Mouse (Mus musculus) granulocyte monocyte progenitor cell, adult 5-6 weeks (primary cell): Measurements from ENCODE around the gene Nuak1. TPM values are rescaled to one million over a fixed set of nuclear protein-coding genes. Genes with fewer than 3 reads are reported as not detected.
A peak's percentile ranks its signal among the peaks of the same experiment; 100 is the strongest.
"Not testable (repeated sequence)": the region's sequence is repeated elsewhere in the genome, so short reads cannot be mapped to it uniquely, and the experiment has no call there.

Experiments
- ATAC-seq: replicated peaks from 2 replicates; pipeline ENCODE4 v1.8.0; 2016; ENCODE audit warnings: mild to moderate bottlenecking, moderate TSS enrichment, inconsistent platforms; ENCODE audit not compliant: poor library complexity, severe bottlenecking
- total RNA-seq, 2 experiments: library from RNA; stranded (forward) in 1 of 2; stranded (reverse) in 1 of 2; fragments of 200-712, 200-1000 nt in 1 of 2; fragments of >200 nt in 1 of 2; fragmentation: Nextera tagmentation in 1 of 2; gene quantifications; 2 replicates each; pipeline ENCODE4 v1.2.3; 2014 to 2017

Gene Nuak1
- total RNA-seq (2014; fragmentation: Nextera tagmentation) (0.53 TPM in 1 of 2 replicates, not detected in the other), total RNA-seq (2017) (under 0.01 and 0.13 TPM in 2 replicates)

DNA sequence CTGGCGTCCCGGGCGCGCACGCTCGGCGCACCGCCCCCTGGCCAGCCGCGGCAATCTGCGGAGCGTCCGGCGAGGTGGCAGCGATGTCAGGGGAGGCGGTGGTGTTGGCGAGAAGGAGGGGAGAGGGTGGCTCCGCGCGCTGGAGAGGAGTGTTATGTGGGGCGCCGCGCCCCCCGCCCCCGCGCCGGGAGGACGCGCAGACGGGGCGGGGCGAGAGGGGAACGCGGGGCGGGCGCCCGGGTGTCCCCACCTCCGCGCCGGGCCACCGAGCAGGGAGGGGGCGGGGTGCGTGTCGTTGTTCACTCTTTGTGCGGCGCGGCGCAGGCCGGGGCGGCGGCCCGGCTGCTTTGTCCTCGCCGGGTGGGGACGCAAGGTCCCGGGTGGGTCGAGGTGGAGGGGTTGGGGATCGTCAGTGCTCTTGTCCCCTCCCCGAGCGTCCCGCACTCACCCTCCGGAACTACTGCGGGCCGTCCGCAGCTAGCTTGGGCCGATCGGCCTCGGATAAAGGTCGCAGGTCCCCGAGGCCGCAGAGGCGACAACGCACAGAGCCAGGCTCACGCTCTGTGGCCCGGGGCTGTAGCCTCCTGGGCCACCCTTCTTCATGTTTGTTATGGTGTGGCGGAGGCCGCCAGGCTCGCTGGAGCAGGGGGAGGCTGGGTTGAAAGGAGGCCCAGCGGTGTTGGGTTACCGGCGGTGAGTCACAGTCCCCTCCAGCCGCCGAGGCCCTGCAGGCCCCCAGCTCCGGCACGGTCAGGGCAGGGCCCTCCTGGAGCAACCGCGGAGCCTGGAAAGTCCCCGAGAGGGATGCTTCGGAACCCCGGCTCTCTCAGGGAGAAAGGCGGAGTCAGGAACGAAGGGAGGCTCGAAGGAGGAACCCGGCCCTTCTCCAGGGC is at the start of gene Nuak1:
Nuak1 (minus strand) TSS at position 57 of the 893 bp plus-strand sequence.
- peak; percentile 58 for ATAC-seq

DNA sequence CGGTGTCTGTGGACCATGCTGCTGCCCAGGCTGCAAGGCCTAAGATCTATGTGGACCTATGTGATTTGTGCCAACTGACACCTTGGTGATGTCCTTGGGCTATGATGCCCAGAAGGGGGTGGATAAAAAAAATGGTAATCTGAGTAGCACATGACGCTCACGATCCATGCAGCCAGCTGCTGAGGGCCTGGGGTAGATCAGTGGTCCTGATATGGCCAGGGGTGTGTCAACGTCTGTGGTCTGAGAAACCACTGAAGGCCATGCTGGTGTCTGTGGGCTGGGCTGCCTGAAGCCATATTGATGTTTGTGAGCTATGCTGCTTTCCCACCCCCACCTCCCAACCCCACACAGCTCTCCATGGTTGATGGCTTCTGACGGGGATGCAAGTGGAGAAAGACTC is 49.7 kb upstream of the Nuak1 start:
- peak; percentile 64 for ATAC-seq

DNA sequence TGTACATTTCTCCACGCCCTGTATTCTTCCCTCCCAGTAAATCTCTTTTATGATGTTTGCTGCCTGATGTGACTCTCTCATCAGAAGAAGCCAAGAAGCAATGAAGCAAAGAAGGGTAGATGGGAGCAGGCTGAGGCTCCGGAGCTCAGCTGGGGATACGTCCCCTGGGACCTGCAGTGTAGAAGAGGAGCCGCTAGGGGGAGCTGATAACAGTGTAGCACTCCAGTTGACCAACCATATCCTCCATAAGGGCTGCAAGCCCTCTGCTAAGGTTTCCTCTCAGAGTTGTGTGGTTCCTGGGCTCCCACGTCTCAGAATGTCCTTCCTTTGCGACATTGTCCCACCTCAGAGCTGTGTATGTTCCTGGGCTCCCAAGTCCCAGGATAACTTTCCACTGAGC is 47.9 kb upstream of the Nuak1 start:
- ATAC-seq, result peak; percentile 82

DNA sequence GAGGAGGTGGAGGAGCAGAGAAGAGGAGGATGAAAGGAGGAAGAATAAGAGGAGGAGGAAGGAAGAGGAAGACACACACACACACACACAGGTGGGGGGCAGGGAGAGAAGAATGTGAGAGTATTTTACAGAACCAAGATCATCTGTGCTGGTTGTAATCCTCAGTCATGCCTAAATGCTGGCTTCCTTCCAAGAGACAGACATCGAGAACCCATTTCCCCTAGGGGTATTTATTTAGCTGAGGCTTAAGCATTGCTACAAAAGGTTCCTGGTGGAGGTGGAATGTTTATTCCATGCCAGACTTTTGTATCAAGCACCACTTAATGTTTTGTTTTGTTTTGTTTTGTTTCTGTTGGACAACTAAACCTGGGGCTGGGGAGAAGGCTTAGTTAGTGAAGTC is 44.3 kb upstream of the Nuak1 start:
- ATAC-seq, result peak; percentile 28; the same call in 1 of the 2 replicates

DNA sequence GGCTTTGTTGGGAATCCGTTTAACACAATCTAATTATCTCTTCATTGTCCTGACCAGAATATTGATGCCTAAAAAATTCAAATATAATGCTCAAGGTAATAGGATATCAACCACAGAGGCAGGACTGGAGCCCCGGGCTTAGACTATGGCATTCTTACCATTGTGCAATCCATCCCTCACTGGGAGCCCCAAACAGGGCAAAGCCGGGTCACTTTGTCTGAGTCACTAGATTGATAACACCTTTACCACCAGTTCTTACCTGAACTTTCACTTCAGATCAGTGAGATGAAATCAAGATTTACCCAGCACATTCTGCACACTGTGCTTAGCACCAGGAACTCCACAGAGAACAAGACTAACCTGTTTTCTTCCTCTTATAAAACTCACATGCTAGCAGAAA is 43.2 kb upstream of the Nuak1 start:
- ATAC-seq, result no peak

DNA sequence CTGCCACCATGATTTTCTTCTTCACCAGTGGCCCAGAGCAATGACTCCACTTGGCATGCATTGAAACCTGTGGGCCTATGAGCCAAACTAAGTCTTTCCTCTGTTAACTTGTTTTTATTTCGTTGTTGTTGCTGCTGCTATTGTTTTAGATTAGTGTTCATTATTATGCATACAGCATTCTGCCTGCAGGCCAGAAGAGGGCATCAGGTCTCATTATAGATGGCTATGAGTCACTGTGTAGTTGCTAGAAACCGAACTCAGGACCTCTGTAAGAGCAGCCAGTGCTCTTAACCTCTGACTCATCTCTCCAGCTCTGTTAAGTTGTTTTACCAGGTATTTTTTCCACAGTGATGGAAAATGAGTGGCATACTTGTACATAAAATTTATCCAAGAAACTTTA is 42.7 kb upstream of the Nuak1 start:
- ATAC-seq, result no peak

DNA sequence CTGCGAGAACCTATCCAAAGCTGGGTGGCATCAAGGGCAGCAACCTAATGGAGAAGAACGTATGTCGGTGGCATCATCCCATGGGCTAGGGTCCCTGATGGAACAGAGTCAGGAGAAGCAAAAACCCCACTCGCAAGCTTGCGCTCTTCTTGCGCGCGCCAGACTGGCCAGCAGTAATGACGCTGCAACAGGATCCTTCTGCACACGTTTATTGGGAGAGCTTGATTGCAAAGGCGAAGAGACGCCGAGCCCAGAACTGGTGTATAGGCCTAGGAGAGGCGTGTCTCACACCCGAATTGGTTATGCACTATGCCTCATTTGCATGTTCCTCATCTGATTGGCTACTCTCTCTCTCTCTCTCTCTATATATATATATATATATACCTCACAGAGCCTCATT is 42.0 kb upstream of the Nuak1 start:
- ATAC-seq, result not testable (repeated sequence)

DNA sequence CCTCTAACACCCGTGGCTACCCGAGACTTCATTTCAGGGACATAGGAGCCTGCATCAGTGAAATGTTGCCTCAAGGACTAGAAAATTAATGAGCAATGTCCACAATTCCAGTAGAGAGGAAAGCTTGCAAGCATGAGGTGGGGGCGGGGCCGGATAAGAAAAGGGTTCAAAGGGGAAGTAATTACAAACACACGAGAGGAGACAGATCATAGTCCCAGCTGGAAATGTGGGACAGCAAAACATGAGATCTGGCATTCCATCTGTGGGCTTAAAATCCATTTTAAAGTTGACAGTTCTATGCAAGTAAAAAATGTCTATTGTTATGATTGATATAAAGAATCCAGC is 40.9 kb upstream of the Nuak1 start:
- ATAC-seq, result peak; percentile 31; the same call in 1 of the 2 replicates

DNA sequence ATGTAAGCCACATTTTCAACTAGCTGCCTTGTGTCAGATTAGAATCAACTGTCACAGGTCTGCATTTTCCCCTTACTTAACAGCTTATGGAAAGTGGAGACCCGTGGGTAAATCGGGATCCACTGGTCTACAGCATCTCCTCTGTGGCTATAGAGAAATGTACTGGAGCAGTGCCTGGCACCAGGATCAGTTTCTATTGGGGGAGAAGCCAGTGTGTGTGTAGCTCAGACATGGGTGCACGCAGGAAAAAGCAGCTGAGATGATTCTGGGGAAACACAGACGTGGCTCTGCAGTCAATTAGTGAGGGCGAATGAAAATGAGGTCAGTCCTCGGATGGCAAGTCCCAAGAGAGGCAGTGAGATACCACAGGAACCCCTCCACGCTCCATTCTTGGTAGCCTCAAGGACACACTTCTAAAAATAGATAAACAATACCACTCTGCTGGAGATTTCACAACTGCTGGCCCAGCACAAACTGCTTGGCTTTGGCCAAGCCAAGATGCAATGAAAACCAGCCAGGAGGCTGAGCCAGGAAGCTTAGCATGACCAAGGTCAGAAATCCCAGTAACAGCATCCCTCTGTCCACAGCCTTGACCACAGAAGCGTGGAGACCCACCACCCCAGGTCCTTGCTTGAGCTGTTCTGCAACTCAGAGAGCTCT is 40.4 kb upstream of the Nuak1 start:
- peak; percentile 56 for ATAC-seq

DNA sequence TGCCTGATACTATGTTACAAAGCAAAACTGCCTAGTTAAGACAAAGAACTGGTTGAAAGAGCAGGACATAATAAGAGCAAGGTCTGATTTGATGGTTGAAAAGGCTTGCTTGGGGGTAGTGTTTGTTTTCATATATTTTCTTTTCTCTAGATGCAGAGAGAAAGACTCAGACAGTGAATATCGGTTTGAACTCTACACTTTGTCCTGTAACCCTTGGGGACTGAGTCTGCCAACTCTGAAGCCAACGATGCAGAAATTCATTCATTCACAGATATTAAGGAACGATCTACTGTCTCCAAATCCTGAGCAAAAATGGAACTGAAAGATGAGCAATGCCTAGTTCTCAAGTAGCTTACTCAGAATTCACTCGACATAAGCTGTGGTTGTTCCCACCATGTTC is 39.7 kb upstream of the Nuak1 start:
- ATAC-seq, result no peak

DNA sequence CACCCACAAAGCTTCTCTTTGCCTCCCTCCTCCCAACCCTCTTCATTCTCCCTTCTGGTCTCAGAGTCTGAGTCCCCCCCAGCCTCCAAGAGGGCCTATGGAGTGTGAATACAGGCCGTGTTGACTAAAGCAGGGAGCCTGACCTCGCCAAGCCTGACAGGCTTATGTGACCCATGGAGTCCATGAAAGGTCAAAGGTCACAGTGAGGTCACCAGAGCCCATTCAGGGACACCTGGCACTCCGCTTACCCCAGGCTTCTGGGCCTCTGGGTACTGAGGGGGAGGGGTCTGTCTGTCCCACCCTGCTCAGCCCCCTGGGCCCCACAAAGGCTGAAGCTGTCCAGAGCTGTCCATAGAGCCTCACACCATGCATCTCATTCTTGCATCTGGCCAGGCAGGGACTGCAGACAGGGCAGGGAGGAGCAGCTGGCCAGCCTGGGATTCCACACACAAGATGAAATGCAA is 37.2 kb upstream of the Nuak1 start:
- no peak for ATAC-seq

DNA sequence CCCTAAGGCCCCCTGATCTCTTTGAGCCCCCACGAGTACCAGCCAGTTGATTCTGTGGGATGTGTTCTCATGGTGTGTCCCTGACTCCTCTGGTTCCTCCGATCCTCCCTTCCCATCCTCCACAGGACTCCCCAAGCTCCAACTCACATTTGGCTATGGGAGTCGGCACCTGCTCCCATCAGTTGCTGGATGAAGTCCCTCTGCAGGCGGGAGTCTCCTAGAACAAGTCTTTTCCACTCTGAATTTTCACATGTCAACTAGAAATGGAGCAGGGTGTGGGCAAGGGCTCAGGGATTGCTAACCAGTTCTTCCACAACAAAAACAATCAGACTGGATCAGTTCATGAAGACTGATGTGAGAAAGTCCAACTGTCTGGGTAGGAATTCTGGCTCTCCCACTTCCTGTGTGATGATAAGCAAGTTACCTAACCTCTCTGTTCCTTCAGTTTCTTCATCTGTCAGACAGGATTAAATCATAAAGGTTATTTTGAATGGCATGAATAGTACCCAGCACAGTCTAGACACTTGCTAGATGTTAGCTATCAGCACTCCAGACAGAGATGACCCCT is 36.7 kb upstream of the Nuak1 start:
- ATAC-seq, result no peak

DNA sequence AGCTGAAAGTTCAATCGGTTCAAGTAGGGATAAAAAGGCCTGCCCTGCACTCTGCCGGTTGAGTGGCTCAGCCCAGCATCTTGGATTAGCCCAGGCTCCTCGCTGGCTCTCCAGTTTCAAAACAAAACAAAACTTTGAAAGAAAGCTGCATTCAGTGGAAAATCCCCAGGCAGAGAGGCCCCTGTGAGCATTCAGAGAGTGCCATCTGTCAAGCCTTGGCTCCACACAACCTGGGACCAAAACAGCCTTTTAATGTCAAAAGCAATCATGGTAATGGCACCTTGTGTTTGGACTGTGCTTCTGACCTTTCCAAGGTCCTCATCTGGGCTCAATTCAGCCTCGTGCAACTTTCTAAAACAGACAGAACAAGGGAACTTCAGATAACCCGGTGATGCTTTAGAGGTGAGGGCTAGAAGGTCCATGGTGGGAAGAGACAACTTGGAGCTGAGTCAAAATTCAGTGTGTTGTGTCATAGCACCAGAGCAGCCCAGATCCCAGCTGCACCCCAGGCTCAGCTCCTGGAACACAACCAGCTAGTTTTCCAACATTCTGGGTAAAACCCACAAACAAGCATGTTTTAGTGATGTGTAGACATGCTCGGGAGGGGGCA is 27.3 kb upstream of the Nuak1 start:
- ATAC-seq, result no peak

DNA sequence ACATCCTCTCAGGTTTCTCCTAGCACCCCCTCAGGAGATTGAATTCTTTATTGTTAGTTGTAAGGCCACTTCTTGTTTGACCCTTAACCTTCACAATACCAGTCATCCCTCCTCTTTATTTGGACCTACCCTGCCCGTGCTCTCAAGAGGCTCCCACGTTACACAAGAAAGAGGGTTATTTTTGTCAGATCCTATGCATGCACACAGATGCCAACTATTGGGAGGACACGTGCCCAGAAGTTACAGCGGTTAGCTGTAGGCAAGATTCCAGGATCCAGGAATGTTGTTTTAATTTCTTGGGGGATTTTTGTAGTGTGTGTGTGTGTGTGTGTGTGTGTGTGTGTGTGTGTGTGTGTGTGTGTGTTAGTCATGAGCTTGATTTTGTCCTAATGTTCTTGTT is 25.1 kb upstream of the Nuak1 start:
- no peak for ATAC-seq

DNA sequence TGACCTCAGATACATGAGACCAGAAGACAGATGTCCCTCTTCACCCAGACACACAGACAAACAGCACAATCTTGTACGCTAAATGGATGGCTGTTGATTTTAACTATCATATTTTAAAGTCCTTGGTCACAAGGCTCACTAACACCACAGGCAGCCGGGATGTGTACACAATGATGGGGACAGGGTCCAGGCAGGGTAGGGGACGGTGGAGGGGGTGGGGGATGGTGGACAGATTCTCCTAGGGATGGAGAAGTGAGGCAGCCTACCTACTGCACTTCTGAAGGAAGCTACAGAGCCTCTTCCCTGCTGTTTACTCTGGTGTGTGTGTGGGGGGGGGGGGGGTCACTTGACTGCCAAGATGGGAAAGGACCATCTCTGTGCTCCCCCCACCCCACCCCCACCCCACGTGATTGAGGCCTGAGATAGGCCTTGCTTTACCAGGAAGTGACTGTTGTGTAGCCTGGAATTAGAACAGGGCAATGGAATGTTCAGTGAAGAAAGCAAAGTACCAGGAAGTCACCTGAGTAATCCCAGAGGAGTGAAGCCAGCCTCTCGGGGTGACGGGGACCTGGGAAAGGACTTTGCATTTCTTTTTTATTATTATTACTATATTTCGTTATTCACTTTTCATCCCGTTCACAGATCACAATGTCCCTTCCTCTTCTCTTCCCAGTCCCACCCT is 20.2 kb upstream of the Nuak1 start:
- ATAC-seq, result no peak

DNA sequence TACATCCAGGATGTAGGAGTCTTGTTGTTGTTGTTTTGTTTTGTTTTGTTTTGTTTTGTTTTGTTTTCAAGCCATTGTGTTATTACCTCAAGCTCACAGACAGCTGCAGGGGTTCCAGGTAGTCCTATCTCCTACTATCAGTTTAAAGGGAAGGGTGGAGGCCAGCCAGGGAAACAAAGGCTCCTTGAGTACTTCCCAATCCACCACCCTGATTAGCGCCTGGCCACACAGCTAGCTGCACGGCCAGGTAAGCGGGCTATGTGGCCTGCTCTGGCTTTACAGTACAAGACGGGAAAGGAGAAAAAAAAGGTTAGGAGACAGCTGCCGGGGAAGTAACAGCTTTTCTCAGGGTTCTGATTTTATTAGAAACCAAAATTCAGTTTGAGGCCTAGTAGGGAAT is 17.7 kb upstream of the Nuak1 start:
- no peak for ATAC-seq

DNA sequence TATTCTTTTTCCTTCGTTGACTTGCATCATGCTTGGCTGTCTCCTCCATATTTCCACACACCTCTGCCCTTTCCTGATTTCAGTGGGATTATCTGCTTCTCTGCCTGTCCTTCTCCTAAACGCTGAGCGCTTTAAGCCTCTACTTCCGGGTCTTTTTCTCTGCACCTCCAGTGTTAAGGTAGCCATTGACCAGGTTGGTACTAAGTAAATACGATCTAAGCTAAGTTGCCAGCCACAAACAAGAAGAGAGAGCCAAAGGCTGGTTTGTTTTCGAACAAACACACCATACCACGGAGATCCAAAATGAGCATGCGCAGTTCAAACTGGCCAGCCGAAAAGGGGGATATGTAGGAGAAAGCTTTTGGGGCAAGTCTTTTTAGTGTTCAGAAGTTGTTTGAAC is 17.1 kb upstream of the Nuak1 start:
- no peak for ATAC-seq

DNA sequence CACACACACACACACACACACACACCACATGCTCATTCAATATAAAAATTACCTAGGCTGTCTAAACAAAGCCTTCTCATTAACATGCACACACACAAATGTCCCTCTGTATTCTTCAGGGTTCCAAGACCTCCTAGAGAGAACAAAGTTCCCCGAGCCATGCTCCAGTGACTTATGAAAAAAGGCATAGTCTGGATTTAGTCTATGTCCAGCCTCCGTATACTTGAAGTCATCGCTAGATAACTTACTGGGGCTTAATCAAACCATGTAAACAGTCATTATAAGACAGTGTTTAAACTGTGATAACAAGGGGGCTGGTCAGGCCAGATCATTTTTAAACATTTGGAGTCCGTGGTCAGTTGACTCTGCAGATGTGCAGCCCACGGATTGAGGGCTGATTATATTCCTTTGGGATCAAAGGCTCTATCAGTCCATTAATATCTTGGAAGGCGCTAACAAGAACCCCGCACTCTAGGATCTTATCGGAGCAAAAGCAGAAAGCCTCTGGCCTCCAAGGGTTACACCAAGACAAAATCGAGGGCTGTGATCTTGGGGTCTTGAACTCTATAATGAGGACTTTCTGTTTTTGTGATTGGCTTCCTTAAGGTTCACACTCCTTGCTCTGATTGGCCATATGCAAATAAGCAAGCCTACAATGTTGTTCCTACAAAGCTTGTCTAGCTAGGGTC is 16.4 kb upstream of the Nuak1 start:
- no peak for ATAC-seq

DNA sequence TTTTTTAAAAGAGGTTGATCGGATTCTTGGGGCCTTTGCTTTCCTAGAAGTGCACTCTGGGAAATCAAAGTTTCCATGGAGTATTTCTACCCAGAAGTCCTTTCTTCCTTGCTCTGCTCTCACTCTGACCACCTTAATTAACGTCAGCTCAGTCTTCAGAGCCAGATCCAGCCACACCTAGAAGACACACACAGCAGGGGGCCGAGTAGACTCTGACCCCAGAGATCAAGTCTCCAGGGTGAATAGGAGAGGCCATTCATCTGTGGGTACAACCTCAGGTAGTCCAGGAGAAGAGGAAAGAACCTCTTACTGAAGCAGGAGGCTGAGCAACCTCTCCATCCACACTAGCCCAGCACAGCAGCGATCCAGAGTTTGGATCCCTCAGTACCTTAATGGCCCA is 11.5 kb upstream of the Nuak1 start:
- no peak for ATAC-seq

DNA sequence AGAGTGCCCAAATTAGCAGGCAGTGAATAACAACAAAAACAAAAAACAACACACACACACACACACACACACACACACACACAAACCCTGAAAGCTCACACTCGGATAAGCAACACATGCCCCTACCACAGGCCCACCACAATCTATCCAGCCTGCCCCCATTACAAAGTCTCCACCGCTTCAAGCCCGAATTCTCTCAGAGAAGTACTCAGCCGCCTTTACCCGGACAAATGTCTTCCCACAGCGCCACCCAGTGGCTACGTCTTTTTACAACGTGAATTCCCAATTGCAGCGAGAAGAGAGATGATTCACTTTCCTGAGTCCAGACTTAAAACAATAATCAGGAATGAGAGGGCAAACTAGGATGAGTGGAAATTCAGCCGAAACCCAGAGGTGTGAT is 10.3 kb upstream of the Nuak1 start:
- ATAC-seq, result peak; percentile 73
